Mouse (Mus musculus) adrenal gland, postnatal 36 days (tissue): ENCODE data around the gene Pmis2. TPM values are rescaled to one million over a fixed set of nuclear protein-coding genes. Genes with fewer than 3 reads are reported as not detected.

Experiments
- DNase-seq, 2 experiments: peaks; one replicate each; pipeline ENCODE4 v3.0.0; 2021; ENCODE audit warnings: mixed read lengths in 1 of 2
- long read RNA-seq, 2 experiments: library from polyadenylated mRNA; stranded (forward); transcript quantifications; one replicate each; pipeline ENCODE4 v2.0.0; 2021; ENCODE audit warnings: borderline sequencing depth in 2 of 2
- total RNA-seq, 2 experiments: library from RNA; stranded (reverse); gene quantifications; 2 replicates each; pipeline ENCODE4 v1.2.3; 2021

Gene Pmis2
- total RNA-seq, result not detected
- long read RNA-seq, experiment 1, result 0 reads
- long read RNA-seq, experiment 2, result 0 reads

GRCm38 (mm10) chr7:30671480-30671879 is at the start of gene Pmis2:
Pmis2 (minus strand) TSS chr7:30671605.
- DNase-seq, result no peak

GRCm38 (mm10) chr7:30719669-30720068 is 48.3 kb upstream of the Pmis2 start:
- no peak for DNase-seq

- no peak for DNase-seq
Measured at GRCm38 (mm10) chr7:30717716-30718046, 46.3 kb upstream of the Pmis2 start.

GRCm38 (mm10) chr7:30717006-30717715 is 45.8 kb upstream of the Pmis2 start:
- DNase-seq, result peak; percentile 91 to 94

GRCm38 (mm10) chr7:30711942-30712341 is 40.5 kb upstream of the Pmis2 start, which contains the start of gene Atp4a:
Atp4a (plus strand) TSS chr7:30712209.
- no peak for DNase-seq

GRCm38 (mm10) chr7:30707441-30707840 is 36.0 kb upstream of the Pmis2 start:
- DNase-seq, result no peak

- DNase-seq, result peak; percentile 73 to 75
Measured at GRCm38 (mm10) chr7:30706214-30706882, 34.9 kb upstream of the Pmis2 start.

- peak; percentile 84 to 88 for DNase-seq
Measured at GRCm38 (mm10) chr7:30698589-30698988, 27.2 kb upstream of the Pmis2 start, which contains the start of gene 2200002J24Rik. 2200002J24Rik (plus strand) TSS chr7:30698926.

GRCm38 (mm10) chr7:30698101-30698500 is 26.7 kb upstream of the Pmis2 start:
- peak; percentile 24 to 46 for DNase-seq

- no peak for DNase-seq
Measured at GRCm38 (mm10) chr7:30688325-30688724, 16.9 kb upstream of the Pmis2 start.

- DNase-seq, result no peak
Measured at GRCm38 (mm10) chr7:30683425-30683824, 12.0 kb upstream of the Pmis2 start.

- DNase-seq, result peak; percentile 40 to 49
Measured at GRCm38 (mm10) chr7:30681897-30682296, 10.5 kb upstream of the Pmis2 start.

- peak; percentile 89 to 90 for DNase-seq
Measured at GRCm38 (mm10) chr7:30678263-30678975, 7.0 kb upstream of the Pmis2 start.

GRCm38 (mm10) chr7:30669229-30669628 is 2.2 kb downstream of the Pmis2 start:
- no peak for DNase-seq

GRCm38 (mm10) chr7:30665321-30665720 is 6.1 kb downstream of the Pmis2 start:
- DNase-seq, result peak in 1 of 2 experiments; percentile 8

- peak; percentile 91 to 92 for DNase-seq
Measured at GRCm38 (mm10) chr7:30664529-30665200, 6.7 kb downstream of the Pmis2 start, which contains the start of gene Haus5. Haus5 (minus strand) TSS chr7:30664994.

GRCm38 (mm10) chr7:30649591-30650540 is 21.5 kb downstream of the Pmis2 start, which contains the start of gene Rbm42:
Rbm42 (minus strand) TSS chr7:30650317.
- DNase-seq, result peak; percentile 98 to 99

- no peak for DNase-seq
Measured at GRCm38 (mm10) chr7:30639083-30639482, 32.3 kb downstream of the Pmis2 start.

- no peak for DNase-seq
Measured at GRCm38 (mm10) chr7:30636395-30636794, 35.0 kb downstream of the Pmis2 start.

GRCm38 (mm10) chr7:30635752-30636151 is 35.7 kb downstream of the Pmis2 start, which contains the start of gene Etv2:
Etv2 (minus strand) TSS chr7:30635852.
- no peak for DNase-seq

GRCm38 (mm10) chr7:30634621-30635020 is 36.8 kb downstream of the Pmis2 start:
- peak; percentile 68 to 69 for DNase-seq
